Mouse (Mus musculus) cerebellum, adult (tissue): ENCODE data around the gene Racgap1.

Experiments
- ATAC-seq: cut with Nextera tagmentation; 2 replicates; pipeline ENCODE4 v1.9.2; 2017; ENCODE audit warnings: mild to moderate bottlenecking, moderate library complexity, mixed read lengths; ENCODE audit not compliant: insufficient number of reproducible peaks, low FRiP score, low TSS enrichment

Gene Racgap1

DNA sequence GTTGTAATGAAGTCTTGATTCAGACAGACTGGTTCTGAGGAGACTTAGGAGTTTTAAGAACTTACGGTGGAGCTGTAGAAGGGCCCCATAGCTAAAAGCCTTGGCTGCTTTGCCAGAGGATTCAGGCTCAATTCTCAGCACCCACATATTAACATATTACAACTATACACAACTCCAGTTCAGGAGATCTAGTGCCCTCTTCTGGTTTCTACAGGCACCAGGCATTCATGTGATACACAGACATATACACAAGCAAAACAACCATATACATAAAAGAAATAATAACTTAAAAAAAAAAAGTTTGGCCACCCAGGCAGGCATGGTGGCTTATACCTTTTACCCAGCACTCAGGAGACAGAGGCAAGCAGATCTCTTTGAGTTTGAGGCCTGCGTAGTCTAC lies 16.1 kb upstream of the Racgap1 start:
- no peak for ATAC-seq

DNA sequence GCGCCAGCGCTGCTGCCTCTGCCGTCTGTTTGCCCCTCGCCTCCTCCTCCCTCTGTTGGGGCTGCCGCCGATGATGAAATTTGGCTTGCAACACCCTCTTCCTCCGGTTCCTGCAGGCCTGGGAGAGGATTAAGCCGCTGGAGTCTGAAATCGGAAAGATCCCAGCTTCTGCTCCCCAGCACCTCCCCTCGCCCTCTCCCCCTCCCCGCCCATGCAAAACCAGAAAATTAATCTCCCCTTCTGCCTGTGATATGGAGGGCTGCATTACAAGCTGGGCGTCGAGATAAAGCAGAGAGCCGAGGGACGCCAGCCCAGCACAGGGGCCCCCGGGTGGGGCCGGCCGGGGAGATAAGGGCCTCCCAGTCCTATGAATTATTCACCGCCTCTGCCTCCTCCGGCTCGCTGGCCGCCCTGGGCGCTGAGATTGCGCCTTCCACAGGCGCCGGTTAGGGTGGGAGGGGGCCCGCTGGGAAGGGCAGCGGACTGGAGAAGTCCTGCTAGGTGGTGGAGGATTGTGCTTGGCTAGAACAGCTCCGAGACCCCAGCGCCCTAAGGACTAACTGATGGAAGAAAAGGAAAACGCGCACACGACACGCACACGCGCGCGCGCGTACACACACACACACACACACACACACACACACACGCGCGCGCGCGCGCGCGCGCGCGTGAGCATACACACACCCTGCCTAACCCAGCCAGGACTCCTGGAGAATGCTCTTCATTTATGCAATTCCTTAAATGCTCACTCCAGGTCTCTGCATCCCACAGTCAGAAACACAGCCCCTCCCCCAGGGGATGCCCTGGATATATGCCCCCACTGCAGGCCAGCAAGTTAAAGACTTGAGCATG lies 13.4 kb upstream of the Racgap1 start:
- 0 out of 2 replicates have a peak, but pooled peaks have one; percentile 16 for ATAC-seq

DNA sequence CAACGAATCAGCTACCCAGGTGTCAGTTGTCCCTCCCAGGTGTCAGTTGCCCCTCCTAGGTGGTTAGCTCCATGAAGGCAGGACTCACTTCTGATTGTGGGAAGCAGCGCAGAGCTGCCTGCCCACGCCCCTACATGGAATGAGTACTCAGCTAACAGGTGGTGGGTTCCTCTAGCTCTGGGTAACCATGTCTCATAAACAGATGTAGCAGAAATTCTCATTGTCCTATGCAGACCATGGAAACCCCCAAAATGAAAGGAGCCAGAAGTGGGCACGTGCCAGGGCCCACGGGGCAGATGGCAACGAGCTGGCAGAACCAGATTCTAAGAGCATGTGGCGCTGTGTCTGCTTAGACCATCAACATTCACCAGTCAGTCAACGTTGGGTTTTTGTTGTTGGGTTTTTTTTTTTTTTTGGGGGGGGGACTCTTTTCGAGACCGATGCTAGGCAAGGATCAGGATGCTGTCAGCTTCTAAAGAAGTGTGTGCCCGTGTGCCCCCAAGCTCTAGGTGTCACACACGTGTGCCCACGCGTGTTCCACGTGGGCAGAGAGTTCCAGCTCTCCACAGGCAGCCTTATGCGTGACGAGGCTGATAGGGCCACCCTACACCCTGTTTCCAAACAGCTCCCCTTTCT lies 12.6 kb upstream of the Racgap1 start:
- ATAC-seq = 0 out of 2 replicates have a peak, but pooled peaks have one; percentile 4

DNA sequence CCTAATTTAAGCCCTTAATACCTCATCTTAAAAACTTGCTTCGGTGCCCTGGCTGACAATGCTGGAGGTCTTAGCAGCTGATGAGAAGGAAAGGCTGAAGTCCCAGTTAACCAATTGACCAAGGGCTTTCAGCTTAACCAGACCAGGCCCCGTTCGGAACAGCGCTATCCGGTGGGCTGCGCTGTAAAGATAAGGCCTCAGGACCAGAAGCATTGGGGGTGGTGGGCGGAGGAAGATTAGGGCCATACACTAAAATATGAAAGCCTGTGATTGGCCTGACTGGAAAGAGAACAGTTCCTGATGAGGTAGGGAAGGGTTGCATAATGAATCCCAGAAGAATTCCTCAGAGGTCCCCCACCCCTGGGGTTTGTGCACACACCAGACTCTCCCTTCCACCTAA lies 10.9 kb upstream of the Racgap1 start:
- no peak for ATAC-seq

DNA sequence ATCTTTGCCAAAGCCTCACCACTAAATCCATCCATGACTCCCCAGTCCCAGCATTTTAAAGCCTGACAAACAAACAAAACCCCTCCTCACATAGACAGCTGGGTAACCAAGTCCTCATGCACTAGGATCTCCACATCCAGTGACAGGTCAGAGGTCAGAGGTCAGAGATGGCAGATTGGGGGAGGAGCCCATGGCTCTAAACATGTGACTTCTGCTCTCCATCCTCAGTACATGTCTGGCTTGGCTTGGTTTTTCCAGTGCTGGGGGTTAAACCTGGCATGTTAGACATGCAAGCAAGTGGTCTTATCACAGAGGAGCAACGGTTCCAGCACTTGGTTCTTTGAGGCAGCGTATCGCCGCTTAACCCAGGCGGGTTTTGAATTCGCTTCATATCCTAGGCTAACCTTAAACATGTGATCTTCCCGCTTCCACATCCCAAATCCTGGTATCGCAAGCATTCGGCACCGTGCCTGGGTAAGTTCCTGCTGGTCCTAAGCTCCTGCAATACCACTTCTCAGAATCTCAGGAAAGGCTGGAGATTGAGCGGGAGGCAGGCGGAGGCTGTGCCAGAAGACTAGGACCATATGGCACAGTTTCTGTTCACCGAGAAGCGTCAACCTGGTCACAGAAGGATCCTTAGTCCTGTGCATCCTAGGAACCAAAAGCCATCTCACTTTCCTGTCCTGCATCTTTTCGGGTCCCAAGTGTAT lies 9.8 kb upstream of the Racgap1 start:
- ATAC-seq = peak; percentile 31; the same call in 1 of the 2 replicates

DNA sequence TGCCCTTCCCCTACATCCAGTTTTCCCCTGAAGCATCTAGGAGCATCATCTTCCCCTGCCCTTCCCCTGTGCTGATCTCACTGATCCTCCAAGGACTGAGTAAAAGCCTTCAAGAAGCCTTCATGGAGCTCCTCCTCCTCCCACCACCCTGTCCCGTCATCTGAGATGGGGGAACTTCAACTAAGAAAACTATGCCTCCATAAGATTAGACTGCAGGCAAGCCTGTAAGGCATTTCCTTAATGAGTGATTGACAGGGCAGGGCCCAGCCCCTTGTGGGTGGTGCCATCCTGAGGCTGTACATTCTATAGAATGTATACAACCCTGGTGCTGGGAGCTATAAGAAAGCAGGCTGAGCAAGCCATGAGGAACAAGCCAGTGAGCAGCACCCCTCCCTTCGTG lies 7.0 kb upstream of the Racgap1 start:
- ATAC-seq = no peak

DNA sequence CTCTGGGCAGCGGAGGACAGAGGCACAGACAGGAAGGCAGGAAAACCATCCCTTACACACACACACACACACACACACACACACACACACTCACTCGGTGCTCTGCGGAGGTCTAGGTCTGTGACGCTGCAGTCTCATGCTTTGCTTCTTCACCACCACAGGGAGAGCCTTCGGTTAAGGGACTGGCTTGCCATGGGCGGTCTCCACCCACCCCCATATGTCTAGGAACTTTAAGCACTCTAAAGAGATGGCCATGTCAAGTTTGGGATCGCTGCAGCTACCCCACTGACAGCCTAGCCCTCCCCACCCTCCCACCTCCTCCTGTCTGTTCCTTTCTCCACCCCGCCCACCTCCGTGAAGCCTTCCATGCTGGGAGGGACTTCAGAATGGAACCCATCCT lies 4.5 kb upstream of the Racgap1 start:
- no peak for ATAC-seq

DNA sequence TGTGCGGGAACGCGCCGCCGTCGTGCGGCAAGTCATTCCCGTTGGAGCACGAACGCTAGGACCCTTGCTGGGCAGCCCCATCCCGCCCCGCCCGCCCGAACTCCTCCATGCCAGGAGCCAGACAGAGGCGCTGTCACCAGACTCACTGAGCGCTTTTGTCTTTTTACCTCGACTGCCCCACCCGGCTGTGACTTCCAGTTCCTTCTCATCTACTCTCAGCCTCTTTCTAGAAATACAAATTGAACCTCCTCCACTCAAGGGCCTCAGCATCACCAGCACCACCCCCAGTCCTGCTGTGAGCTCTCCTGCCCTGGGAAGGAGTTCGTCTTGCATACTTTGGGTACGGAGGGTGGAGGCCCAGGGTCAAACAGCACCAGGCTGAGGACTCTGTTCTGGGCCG lies 2.4 kb upstream of the Racgap1 start:
- no peak for ATAC-seq

DNA sequence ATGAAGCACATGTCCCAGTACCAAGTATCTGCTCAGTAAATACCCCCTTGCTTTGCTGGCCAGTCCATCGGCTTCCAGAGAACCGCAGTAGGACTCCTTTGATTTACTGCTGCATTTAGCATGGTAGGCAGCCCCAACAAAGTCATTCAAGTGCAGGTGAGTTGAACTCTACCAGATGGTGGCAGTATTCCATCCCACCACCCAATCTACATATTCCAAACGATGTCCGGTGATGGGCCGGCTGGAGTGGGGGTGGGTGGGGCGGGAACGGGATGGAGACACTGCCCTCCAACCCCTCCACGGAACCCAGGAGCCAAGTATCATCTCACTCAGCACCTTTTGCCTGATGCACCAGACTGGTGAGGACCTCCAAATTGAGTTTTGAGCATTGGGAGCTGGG lies 1.8 kb upstream of the Racgap1 start:
- no peak for ATAC-seq

DNA sequence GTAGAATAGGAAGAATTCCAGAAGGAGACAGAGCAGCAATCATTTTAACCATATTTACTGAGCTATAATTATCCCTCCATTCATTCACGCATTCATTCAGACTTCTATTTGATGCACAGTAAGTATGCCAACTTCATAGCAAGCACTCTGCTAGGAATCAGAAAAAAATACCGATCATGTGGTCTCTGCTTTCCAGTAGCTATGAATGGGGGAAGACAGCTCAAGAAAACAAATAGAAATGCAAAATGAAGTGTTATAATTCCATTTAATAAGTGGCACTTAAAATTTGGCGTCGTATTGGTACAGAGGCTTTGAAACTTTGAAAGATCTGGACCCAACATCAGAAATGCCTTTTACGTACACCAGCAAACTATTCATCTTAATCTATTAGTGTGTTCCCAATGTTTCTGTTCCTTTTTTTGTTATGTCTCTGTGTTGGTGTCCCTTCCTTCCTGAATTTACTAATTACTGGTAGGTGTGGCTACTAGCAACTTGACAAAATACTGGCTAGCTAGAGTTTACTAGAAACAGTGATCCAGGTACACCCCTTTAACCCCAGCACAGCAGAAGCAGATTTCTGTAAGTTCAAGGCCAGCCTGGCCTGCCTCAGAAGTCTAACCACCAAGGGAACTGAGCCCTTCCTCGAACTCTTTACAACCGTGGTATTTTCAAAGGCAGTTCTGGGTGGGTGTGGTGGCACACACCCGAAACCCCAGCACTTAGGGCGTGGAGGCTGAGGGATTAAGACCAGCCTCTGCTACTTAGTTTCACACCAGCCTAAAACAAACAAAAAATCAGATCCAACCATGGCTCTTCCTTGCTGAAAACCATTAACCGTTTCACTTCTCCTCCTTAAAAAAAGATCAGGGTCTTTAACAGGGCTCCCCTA lies 772 bp upstream of the Racgap1 start:
- ATAC-seq = no peak

DNA sequence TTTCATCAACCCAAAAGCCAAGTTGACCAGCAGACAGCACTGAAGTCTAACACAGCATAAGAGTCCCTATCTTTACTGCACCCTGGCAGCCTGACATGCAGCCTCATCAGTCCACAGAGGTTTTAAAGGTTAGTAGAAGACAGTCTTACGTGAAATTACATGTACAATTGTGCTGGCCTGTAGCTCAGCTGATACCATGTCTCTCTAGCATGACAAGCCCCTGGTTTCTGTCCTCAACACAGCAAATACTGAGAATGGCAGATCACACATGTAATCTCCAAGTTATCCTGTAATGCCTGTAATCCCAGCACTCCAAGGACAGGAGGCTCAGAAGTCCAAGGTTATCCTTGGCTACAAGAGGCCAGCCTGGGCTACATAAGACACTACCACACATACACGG lies 1.2 kb downstream of the Racgap1 start:
- ATAC-seq = no peak

DNA sequence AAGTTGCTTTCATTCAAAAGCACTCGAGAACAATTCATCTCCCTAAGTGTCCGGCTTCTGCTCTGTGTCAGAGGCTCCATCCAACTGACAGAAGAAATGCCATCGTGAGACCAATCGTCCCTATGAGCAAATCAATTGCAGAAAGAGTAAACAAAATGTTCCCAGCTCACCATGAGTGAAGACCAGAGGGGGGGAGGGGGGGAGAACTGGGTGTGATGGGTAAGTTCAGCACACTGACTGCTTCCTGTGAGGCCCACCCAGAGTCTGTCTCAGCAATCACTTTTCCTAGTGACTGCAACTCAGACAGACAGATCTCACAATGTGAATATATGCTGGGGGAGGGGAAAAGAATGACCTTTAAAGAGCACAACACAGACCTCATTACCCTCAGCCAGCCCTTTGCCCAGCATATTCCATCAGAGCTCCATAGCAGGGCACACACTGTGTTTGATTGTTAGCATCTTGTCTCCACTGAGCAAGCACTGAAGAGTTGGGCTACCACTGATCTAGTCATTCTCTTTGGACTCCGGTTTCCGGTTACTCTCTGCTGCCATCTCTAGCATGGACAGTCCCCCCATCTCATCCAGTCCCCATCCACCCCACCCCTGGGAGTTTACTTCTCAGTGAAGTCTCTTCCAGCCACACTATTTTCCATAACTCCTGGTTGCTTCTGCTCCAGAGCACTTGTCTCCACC lies 2.2 kb downstream of the Racgap1 start:
- no peak for ATAC-seq

DNA sequence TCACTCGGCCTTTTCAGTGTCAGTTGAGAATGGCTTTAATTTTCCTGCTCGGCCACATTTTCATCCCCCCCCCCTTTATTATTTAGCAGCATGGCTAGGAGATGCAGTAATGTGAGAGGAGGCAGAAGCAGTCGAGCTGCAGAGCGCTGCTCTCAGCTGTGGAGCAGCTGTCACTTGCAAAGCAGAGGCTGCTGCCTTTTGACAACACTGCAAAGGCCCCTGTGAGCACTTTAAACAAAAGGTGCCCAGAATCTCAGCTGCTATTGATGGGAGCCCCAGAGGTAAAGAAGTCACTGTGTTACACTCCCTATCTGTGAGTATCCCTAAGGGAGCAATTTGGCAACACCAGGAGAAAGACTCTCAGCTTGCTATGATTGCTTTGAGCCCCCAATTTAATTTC lies 3.1 kb downstream of the Racgap1 start:
- no peak for ATAC-seq

DNA sequence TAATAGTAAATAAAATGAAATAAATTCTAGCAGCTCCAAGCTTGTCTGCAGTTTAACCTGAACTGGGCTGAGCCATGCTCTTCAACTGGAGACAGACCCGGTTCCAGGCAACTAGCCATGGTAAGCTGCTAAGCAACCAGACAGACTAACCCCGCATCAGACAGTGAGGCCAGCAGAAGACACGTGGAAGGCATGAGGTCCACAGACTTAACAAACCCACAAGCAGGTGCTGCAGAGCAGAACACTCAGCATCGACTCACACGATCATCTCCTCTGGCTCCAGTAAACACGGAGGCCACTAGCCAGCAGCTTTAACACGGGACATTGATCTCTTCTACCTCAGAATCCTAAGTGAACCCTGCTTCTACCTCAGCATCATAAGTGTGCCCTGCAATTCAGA lies 6.7 kb downstream of the Racgap1 start:
- no peak for ATAC-seq

DNA sequence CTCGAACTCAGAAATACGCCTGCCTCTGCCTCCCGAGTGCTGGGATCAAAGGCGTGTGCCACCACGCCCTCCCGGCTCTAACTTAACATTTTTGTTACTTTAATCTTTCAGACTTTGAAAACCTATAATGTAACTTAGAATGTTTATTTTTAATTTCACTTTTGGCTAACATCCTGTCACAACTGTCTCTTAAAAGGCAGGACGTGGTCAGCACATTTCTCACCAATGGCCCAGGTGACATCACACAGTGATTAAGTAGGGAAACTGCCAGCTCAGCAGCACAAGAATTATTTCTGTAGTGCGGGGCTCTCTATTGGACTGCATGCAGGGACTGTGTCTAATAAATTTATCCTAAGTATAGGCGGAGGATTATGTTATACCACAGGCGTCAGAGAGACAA lies 7.6 kb downstream of the Racgap1 start:
- no peak for ATAC-seq

DNA sequence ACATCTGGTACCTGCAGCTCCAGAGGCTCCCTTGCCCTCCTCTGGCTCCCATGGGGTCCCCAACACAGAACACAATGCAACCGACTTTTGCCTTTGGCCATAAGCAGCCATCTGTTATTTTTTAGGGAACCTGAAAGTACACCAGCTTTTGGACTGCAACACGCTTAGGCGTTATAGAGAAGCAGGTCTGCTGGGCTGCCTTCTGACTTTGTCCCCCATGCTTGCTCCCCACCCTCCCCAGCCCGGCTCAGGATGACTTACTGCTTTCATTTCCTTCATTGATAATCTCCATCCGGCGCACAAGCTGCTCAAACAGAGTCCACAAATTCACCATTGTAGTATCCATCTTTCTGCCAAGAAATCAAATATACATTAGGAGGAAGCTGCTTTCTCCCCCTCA lies 8.8 kb downstream of the Racgap1 start:
- no peak for ATAC-seq

DNA sequence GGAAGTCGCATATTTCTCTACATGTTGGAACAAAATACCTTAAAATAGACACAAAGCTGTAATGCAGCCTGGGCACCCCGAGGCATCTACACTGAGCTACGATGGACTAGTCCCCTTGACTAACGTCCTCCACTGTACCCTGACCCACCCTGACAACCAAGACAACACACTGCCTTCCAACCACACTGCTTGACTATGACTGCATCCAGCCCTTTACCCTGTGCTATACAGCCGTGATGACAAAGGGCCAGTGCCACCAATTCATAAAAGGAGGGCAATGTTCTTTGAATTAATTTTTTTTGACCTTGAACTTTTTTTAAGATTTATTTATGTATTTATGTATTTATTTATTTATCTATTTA lies 13.4 kb downstream of the Racgap1 start:
- no peak for ATAC-seq

DNA sequence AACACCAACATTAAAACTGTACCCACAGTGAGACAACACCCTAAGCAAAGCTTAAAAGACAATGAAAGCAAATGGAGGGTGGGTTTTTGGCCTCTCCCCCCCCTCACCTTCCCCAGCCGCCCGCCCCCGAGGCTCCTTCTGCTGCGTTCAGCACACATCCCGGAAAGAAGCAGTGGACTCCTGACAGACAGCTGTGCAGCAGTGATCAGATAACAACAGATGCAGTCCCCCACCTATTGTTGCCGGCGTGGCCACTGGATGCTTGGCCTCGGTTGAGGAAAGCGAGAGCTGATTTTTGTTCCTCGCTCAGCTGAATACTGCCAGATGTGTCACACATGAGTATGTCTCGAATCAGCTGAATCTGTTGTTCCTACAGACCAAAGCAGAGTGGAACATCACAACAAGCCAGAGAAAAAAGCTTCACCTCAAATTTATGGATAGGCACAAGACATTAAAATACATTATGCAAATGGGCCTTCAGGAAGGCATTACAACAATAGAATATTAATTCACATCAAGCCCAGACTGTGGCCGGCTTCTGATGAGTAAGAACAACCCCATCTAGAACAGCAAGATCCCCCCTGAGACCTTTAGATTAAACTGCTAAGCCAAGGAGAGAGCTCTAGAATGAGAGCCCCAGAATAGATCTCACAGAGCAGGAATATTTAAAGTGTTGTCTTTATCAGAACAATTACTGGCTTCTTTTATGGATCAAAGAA lies 13.9 kb downstream of the Racgap1 start:
- no peak for ATAC-seq

DNA sequence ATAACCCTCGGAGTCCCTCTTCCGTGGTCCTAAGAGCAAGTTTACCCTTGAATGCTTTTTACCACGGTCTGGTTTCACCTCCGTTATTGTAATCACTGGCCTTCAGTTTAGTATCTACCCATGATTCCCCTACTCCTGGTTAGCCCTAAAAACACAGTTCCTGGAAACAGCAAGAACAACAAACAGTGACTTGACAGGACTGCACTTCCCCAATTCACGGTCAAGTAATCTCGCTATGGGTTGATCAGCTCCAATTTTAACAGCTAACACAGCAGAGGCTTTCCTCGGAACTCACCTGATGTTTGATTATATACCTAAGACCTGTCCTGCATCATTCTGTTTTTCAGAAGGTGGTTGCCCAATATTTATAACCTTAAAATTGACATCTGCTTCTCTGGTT lies 16.8 kb downstream of the Racgap1 start:
- ATAC-seq = no peak
